Mouse (Mus musculus): ENCODE measurements around the gene Mindy2. TPM values are rescaled to one million over a fixed set of nuclear protein-coding genes. Genes with fewer than 3 reads are reported as not detected.

Gene Mindy2
- polyA plus RNA-seq, 1 experiment from 2014 or later, result 9.5 TPM

- Histone ChIP-seq H3K9me3 (ENCODE audit: control insufficient read depth) (no peaks in the 10 kb centered on the region), H3K4me3 (ENCODE audit: low read depth, low read length) (no peak overlapping the region), H3K9ac (ENCODE audit: low read depth, low read length) (no peak overlapping the region), H3K27me3 (replicated peaks; ENCODE audit: control insufficient read depth, insufficient read depth, low read length) (no peaks in the 10 kb centered on the region), H3K36me3 (ENCODE audit: control insufficient read depth, insufficient read depth) (no peaks in the 10 kb centered on the region), H3K27ac (ENCODE audit: low read depth, low read length) (no peak overlapping the region), H3K4me1 (replicated peaks; ENCODE audit: control insufficient read depth, insufficient read depth, low read length) (no peaks in the 10 kb centered on the region), H3K4me2 (replicated peaks; ENCODE audit: low read depth) (no peak overlapping the region)
- no peak for TF ChIP-seq CTCF (IDR thresholded peaks at IDR 0.05; ENCODE audit: low read depth)
- WGBS, result 63% methylated on average over 6 of the region's 6 CpGs
- ATAC-seq, result no peak
Observed at GRCm38 (mm10) chr9:70671278-70671677, 14.3 kb upstream of the Mindy2 start.

- no peaks in the 10 kb centered on the region for H3K4me1 ChIP-seq (replicated peaks; ENCODE audit: control insufficient read depth, insufficient read depth, low read length)
- WGBS, result 43% methylated on average over 6 of the region's 6 CpGs
- ATAC-seq, result no peak
Observed at GRCm38 (mm10) chr9:70670381-70670780, 13.4 kb upstream of the Mindy2 start.

GRCm38 (mm10) chr9:70669197-70669596, 12.2 kb upstream of the Mindy2 start:
- no peaks in the 10 kb centered on the region for H3K27me3 ChIP-seq (replicated peaks; ENCODE audit: control insufficient read depth, insufficient read depth, low read length)
- no peaks in the 10 kb centered on the region for H3K36me3 ChIP-seq (ENCODE audit: control insufficient read depth, insufficient read depth)
- H3K4me1 ChIP-seq (replicated peaks; ENCODE audit: control insufficient read depth, insufficient read depth, low read length), result no peaks in the 10 kb centered on the region
- H3K4me2 ChIP-seq (replicated peaks; ENCODE audit: low read depth), result no peak overlapping the region
- ATAC-seq, result no peak
- no peak for TF ChIP-seq CTCF (IDR thresholded peaks at IDR 0.05; ENCODE audit: low read depth)
- no peak overlapping the region for H3K9ac ChIP-seq (ENCODE audit: low read depth, low read length)
- no peak overlapping the region for H3K27ac ChIP-seq (ENCODE audit: low read depth, low read length)
- H3K4me3 ChIP-seq (ENCODE audit: low read depth, low read length), result no peak overlapping the region
- no peaks in the 10 kb centered on the region for H3K9me3 ChIP-seq (ENCODE audit: control insufficient read depth)
- WGBS, result 22% methylated on average over 2 of the region's 2 CpGs

More at GRCm38 (mm10) chr9:70670381-70670780, 13.4 kb upstream of the Mindy2 start:
- Histone ChIP-seq H3K27me3 (replicated peaks; ENCODE audit: control insufficient read depth, insufficient read depth, low read length) (no peaks in the 10 kb centered on the region), H3K36me3 (ENCODE audit: control insufficient read depth, insufficient read depth) (no peaks in the 10 kb centered on the region), H3K9me3 (ENCODE audit: control insufficient read depth) (no peaks in the 10 kb centered on the region), H3K27ac (ENCODE audit: low read depth, low read length) (no peak overlapping the region), H3K9ac (ENCODE audit: low read depth, low read length) (no peak overlapping the region), H3K4me2 (replicated peaks; ENCODE audit: low read depth) (no peak overlapping the region), H3K4me3 (ENCODE audit: low read depth, low read length) (no peak overlapping the region)
- TF ChIP-seq CTCF (IDR thresholded peaks at IDR 0.05; ENCODE audit: low read depth), result no peak

- peak; percentile 62 for TF ChIP-seq CTCF (IDR thresholded peaks at IDR 0.05; ENCODE audit: low read depth)
- no peak for ATAC-seq
Observed at GRCm38 (mm10) chr9:70668048-70668447, 11.1 kb upstream of the Mindy2 start.

GRCm38 (mm10) chr9:70666811-70667210, 9.8 kb upstream of the Mindy2 start:
- H3K27ac ChIP-seq (ENCODE audit: low read depth, low read length), result no peak overlapping the region
- no peaks in the 10 kb centered on the region for H3K27me3 ChIP-seq (replicated peaks; ENCODE audit: control insufficient read depth, insufficient read depth, low read length)
- H3K9me3 ChIP-seq (ENCODE audit: control insufficient read depth), result no peaks in the 10 kb centered on the region
- no peaks in the 10 kb centered on the region for H3K36me3 ChIP-seq (ENCODE audit: control insufficient read depth, insufficient read depth)
- no peak overlapping the region for H3K4me3 ChIP-seq (ENCODE audit: low read depth, low read length)
- ATAC-seq, result no peak
- H3K9ac ChIP-seq (ENCODE audit: low read depth, low read length), result no peak overlapping the region
- no peak overlapping the region for H3K4me2 ChIP-seq (replicated peaks; ENCODE audit: low read depth)
- no peaks in the 10 kb centered on the region for H3K4me1 ChIP-seq (replicated peaks; ENCODE audit: control insufficient read depth, insufficient read depth, low read length)
- WGBS, result 65% methylated on average over 7 of the region's 7 CpGs
- no peak for TF ChIP-seq CTCF (IDR thresholded peaks at IDR 0.05; ENCODE audit: low read depth)

More at GRCm38 (mm10) chr9:70668048-70668447, 11.1 kb upstream of the Mindy2 start:
- Histone ChIP-seq H3K9ac (ENCODE audit: low read depth, low read length) (no peak overlapping the region), H3K4me3 (ENCODE audit: low read depth, low read length) (no peak overlapping the region), H3K4me1 (replicated peaks; ENCODE audit: control insufficient read depth, insufficient read depth, low read length) (no peaks in the 10 kb centered on the region), H3K4me2 (replicated peaks; ENCODE audit: low read depth) (no peak overlapping the region), H3K27me3 (replicated peaks; ENCODE audit: control insufficient read depth, insufficient read depth, low read length) (no peaks in the 10 kb centered on the region), H3K9me3 (ENCODE audit: control insufficient read depth) (no peaks in the 10 kb centered on the region), H3K36me3 (ENCODE audit: control insufficient read depth, insufficient read depth) (no peaks in the 10 kb centered on the region), H3K27ac (ENCODE audit: low read depth, low read length) (no peak overlapping the region)

GRCm38 (mm10) chr9:70665372-70666145, 8.6 kb upstream of the Mindy2 start:
- no peak overlapping the region for H3K4me2 ChIP-seq (replicated peaks; ENCODE audit: low read depth)
- no peak for ATAC-seq
- H3K36me3 ChIP-seq (ENCODE audit: control insufficient read depth, insufficient read depth), result no peaks in the 10 kb centered on the region
- no peak overlapping the region for H3K27ac ChIP-seq (ENCODE audit: low read depth, low read length)
- no peaks in the 10 kb centered on the region for H3K4me1 ChIP-seq (replicated peaks; ENCODE audit: control insufficient read depth, insufficient read depth, low read length)
- H3K9ac ChIP-seq (ENCODE audit: low read depth, low read length), result no peak overlapping the region
- H3K9me3 ChIP-seq (ENCODE audit: control insufficient read depth), result no peaks in the 10 kb centered on the region
- TF ChIP-seq CTCF (IDR thresholded peaks at IDR 0.05; ENCODE audit: low read depth), result no peak
- H3K27me3 ChIP-seq (replicated peaks; ENCODE audit: control insufficient read depth, insufficient read depth, low read length), result no peaks in the 10 kb centered on the region
- 69% methylated on average over 16 of the region's 16 CpGs for WGBS
- H3K4me3 ChIP-seq (ENCODE audit: low read depth, low read length), result no peak overlapping the region
